Mouse (Mus musculus) lung, postnatal 0 days (tissue): ENCODE results near the gene Ddr1. TPM values are rescaled to one million over a fixed set of nuclear protein-coding genes. Genes with fewer than 3 reads are reported as not detected.
A peak's percentile ranks its signal among the peaks of the same experiment; 100 is the strongest.

Source experiments
- ATAC-seq: fragments of 200-750 bp; cut with Nextera tagmentation; 2 replicates; pipeline ENCODE4 v1.8.0; 2017; ENCODE audit warnings: moderate library complexity
- DNase-seq: peaks from one replicate; pipeline ENCODE4 v3.0.0-alpha.2; 2016; ENCODE audit warnings: low spot score
- H3K27ac ChIP-seq: fragments of 300-500 bp; sonication (generic); 2 replicates; pipeline ENCODE4 v1.5.1; 2014; ENCODE audit warnings: antibody characterized with exemption, mild to moderate bottlenecking, low read length, mixed read lengths
- H3K27me3 ChIP-seq: fragments of 300-500 bp; sonication (generic); replicated peaks from 2 replicates; pipeline ENCODE4 v1.6.1; 2014; ENCODE audit warnings: low read length, mixed read lengths; ENCODE audit not compliant: insufficient read depth
- H3K36me3 ChIP-seq: fragments of 300-500 bp; sonication (generic); 2 replicates; pipeline ENCODE4 v1.6.1; 2014; ENCODE audit warnings: low read length, mixed read lengths; ENCODE audit not compliant: insufficient read depth
- H3K4me1 ChIP-seq: fragments of 300-500 bp; sonication (generic); 2 replicates; pipeline ENCODE4 v1.6.1; 2014; ENCODE audit warnings: antibody characterized with exemption, low read depth, low read length, mixed read lengths; ENCODE audit not compliant: insufficient read depth
- H3K4me2 ChIP-seq: fragments of 300-500 bp; sonication (generic); replicated peaks from 2 replicates; pipeline ENCODE4 v1.6.1; 2014; ENCODE audit warnings: low read depth, mild to moderate bottlenecking, low read length, moderate library complexity, mixed read lengths
- H3K4me3 ChIP-seq: fragments of 300-500 bp; sonication (generic); 2 replicates; pipeline ENCODE4 v1.5.1; 2014; ENCODE audit warnings: low read depth, low read length
- H3K9ac ChIP-seq: fragments of 300-500 bp; sonication (generic); replicated peaks from 2 replicates; pipeline ENCODE4 v1.6.1; 2014; ENCODE audit warnings: low read depth, mild to moderate bottlenecking
- H3K9me3 ChIP-seq: fragments of 300-500 bp; sonication (generic); 2 replicates; pipeline ENCODE4 v1.6.1; 2016; ENCODE audit warnings: low read length, mixed read lengths
- CTCF ChIP-seq: IDR thresholded peaks from 2 replicates; pipeline ENCODE4 v1.5.1; 2016; ENCODE audit warnings: antibody characterized with exemption, mild to moderate bottlenecking
- EP300 ChIP-seq: IDR thresholded peaks from 2 replicates; pipeline ENCODE4 v1.6.1; 2016; ENCODE audit warnings: antibody characterized with exemption, mild to moderate bottlenecking, control low read depth
- WGBS: fragments of 180-500 bp; shearing (Covaris S2); extraction: QIAGEN DNeasy Blood & Tissue Kit; methylation state at CpG from one replicate; pipeline ENCODE4 v1.1.7; 2014; 5-methylcytosine and 5-hydroxymethylcytosine counted together
- polyA plus RNA-seq: library from polyadenylated mRNA; unstranded; fragments of >200 nt; fragmentation: Nextera tagmentation; extraction: Ambion mirVana; gene quantifications from 2 replicates; pipeline ENCODE4 v1.2.1, GENCODE M21; 2015

Gene Ddr1
- polyA plus RNA-seq, 1 experiment from 2014 or later, result 64.2 TPM

DNA sequence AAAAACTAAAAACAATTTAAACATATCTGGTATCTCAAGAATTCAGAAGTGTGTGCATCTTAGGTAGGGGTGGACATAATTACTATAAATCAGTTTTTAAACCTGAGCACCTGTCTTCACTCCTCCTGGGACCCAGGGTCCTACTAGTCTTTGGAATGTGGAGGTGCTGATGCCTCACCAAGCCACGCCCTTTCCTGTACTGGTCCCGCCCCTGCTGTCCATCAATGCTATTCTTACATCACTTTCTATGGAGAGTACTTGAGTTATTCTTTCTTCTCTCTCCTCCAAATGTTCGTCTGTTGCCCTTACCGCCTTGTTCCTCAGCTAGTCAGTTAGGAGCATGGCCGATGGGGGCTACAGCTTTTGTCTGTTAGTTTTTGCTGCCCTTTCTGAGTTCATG lies 68.1 kb downstream of the Ddr1 start:
- no peak overlapping the region for H3K9ac ChIP-seq
- DNase-seq, result peak; percentile 87

DNA sequence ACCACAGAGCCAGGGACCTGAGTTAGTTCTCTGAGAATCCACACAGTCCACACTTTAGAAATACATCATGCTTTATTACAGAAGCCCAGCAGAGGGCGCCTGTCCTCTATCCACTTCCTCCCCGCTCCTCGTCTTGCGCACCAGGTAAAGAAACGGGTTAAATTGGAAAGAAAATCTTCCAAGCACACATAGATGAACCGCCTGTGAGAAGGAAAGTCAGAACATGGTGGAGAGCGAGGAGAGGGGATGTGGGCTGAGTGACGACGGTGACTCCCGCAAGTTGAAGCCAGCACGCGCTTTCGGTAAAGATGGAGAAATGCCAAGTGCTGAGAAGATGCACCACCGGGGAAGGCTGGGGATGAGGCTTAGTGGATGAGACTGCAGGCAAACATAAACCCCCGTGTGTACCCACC lies 68.7 kb downstream of the Ddr1 start:
- H3K9ac ChIP-seq, result no peak overlapping the region
- DNase-seq, result peak; percentile 90
- peak overlapping the region; percentile 29 for H3K4me3 ChIP-seq
- H3K4me2 ChIP-seq, result peak overlapping the region; percentile 65
- H3K4me1 ChIP-seq, result peaks cover 4% of the 10 kb centered on the region; the same call in 1 of the 2 replicates
- under 1% methylated on average over 15 of the region's 15 CpGs for WGBS
- peak; percentile 84 for TF ChIP-seq CTCF
- TF ChIP-seq EP300, result peak; percentile 55
- ATAC-seq, result peak; percentile 34
- H3K9me3 ChIP-seq, result no peaks in the 10 kb centered on the region
- no peaks in the 10 kb centered on the region for H3K36me3 ChIP-seq
- no peaks in the 10 kb centered on the region for H3K27me3 ChIP-seq
- H3K27ac ChIP-seq, result peak overlapping the region; percentile 76

More for the DNA sequence above, 68.1 kb downstream of the Ddr1 start:
- Histone ChIP-seq H3K4me1 (peaks cover 4% of the 10 kb centered on the region; the same call in 1 of the 2 replicates), H3K36me3 (no peaks in the 10 kb centered on the region), H3K27ac (peak overlapping the region; percentile 76), H3K9me3 (no peaks in the 10 kb centered on the region), H3K4me3 (no peak overlapping the region), H3K27me3 (no peaks in the 10 kb centered on the region), H3K4me2 (peak overlapping the region; percentile 19)
- ATAC-seq, result peak; percentile 56
- TF ChIP-seq CTCF (no peak), EP300 (no peak)
- 26% methylated on average over 5 of the region's 5 CpGs for WGBS

- no peaks in the 10 kb centered on the region for H3K9me3 ChIP-seq
- ATAC-seq, result no peak
- H3K4me2 ChIP-seq, result no peak overlapping the region
- no peaks in the 10 kb centered on the region for H3K27me3 ChIP-seq
- no peak overlapping the region for H3K9ac ChIP-seq
- DNase-seq, result peak; percentile 41
- H3K4me1 ChIP-seq, result peaks cover 4% of the 10 kb centered on the region; the same call in 1 of the 2 replicates
- 81% methylated on average over 3 of the region's 3 CpGs for WGBS
- TF ChIP-seq EP300 (no peak), CTCF (peak; percentile 51)
- no peak overlapping the region for H3K27ac ChIP-seq
- H3K36me3 ChIP-seq, result no peaks in the 10 kb centered on the region
- H3K4me3 ChIP-seq, result no peak overlapping the region
Observed at GRCm38 (mm10) chr17:35635202-35635601, 69.2 kb downstream of the Ddr1 start.

DNA sequence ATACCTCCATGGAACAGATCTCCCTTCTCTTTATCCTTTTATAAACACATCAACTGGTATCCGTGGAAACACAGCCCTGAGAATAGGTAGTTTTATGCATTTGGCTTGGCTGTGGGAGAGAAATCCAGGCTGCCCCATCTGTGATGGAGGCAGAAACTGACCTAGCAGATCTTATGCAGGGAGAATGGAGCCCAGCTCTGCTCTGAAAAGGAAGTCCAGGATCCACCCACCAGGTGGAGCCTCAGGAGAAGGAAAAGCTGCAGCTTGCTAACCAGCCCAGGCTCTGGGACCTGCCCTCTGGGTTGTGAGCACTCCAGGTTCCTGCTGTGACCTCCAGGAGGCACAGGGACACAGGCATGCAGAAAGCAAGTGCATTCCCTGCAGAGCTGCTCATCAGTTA lies 70.4 kb downstream of the Ddr1 start:
- Histone ChIP-seq H3K9me3 (no peaks in the 10 kb centered on the region), H3K27me3 (no peaks in the 10 kb centered on the region), H3K4me3 (no peak overlapping the region), H3K4me2 (no peak overlapping the region), H3K36me3 (no peaks in the 10 kb centered on the region), H3K27ac (no peak overlapping the region), H3K9ac (no peak overlapping the region), H3K4me1 (peaks cover 4% of the 10 kb centered on the region; the same call in 1 of the 2 replicates)
- DNase-seq (peak; percentile 90), ATAC-seq (peak; percentile 78)
- WGBS, result 12% methylated on average over 1 of the region's 1 CpGs
- no peak; the same call in 1 of the 2 replicates for TF ChIP-seq EP300
- TF ChIP-seq CTCF, result peak; percentile 80

Other genes starting within 250 kb of the Ddr1 start
- gene H2-Q10, start 234.5 kb downstream of the Ddr1 start, polyA plus RNA-seq, result 1.5 and 2.0 TPM in 2 replicates
- 0.13 TPM in 1 of 2 replicates, not detected in the other for gene Pou5f1, start 198.6 kb downstream of the Ddr1 start, polyA plus RNA-seq
- gene Tcf19, start 187.8 kb downstream of the Ddr1 start, polyA plus RNA-seq, result 14.2 and 17.4 TPM in 2 replicates
- 5.1 and 5.9 TPM in 2 replicates for gene Cchcr1, start 187.5 kb downstream of the Ddr1 start, polyA plus RNA-seq
- not detected in 2 replicates for gene Psors1c2, start 171.4 kb downstream of the Ddr1 start, polyA plus RNA-seq
- gene Cdsn, start 152.5 kb downstream of the Ddr1 start, polyA plus RNA-seq, result 0.04 TPM in 1 of 2 replicates, not detected in the other
- gene 2300002M23Rik, start 137.2 kb downstream of the Ddr1 start, polyA plus RNA-seq, result not detected in 2 replicates
- 483 and 564 TPM in 2 replicates for gene Sfta2, start 103.1 kb downstream of the Ddr1 start, polyA plus RNA-seq
- gene Gm9573, start 78.0 kb downstream of the Ddr1 start, polyA plus RNA-seq, result not detected in 2 replicates
- gene Mucl3, start 60.9 kb downstream of the Ddr1 start, polyA plus RNA-seq, result 1.1 and 1.7 TPM in 2 replicates
- gene Vars2, start 37.0 kb downstream of the Ddr1 start, polyA plus RNA-seq, result 11.4 and 15.2 TPM in 2 replicates
- gene Gtf2h4, start 30.9 kb downstream of the Ddr1 start, polyA plus RNA-seq, result 19.2 and 21.4 TPM in 2 replicates
- gene Ier3, start 117.1 kb upstream of the Ddr1 start, polyA plus RNA-seq, result 205 and 234 TPM in 2 replicates
- 106 and 117 TPM in 2 replicates for gene Flot1, start 118.6 kb upstream of the Ddr1 start, polyA plus RNA-seq
- 292 and 298 TPM in 2 replicates for gene Tubb5, start 133.7 kb upstream of the Ddr1 start, polyA plus RNA-seq
- gene Mdc1, start 136.9 kb upstream of the Ddr1 start, polyA plus RNA-seq, result 2.8 and 3.1 TPM in 2 replicates
- gene Nrm, start 156.7 kb upstream of the Ddr1 start, polyA plus RNA-seq, result 21.4 and 22.9 TPM in 2 replicates
- 23.4 and 25.4 TPM in 2 replicates for gene Ppp1r18, start 161.0 kb upstream of the Ddr1 start, polyA plus RNA-seq
- gene Dhx16, start 175.2 kb upstream of the Ddr1 start, polyA plus RNA-seq, result 22.3 and 25.8 TPM in 2 replicates
- 15.9 and 18.5 TPM in 2 replicates for gene 2310061I04Rik, start 192.8 kb upstream of the Ddr1 start, polyA plus RNA-seq
- gene Atat1, start 205.5 kb upstream of the Ddr1 start, polyA plus RNA-seq, result 19.3 and 24.6 TPM in 2 replicates
- gene Mrps18b, start 211.8 kb upstream of the Ddr1 start, polyA plus RNA-seq, result 40.7 and 44.8 TPM in 2 replicates
- 21.4 and 23.5 TPM in 2 replicates for gene Ppp1r10, start 211.8 kb upstream of the Ddr1 start, polyA plus RNA-seq